In genomic region chr5:133173155-133173723, GRCm38 (mm10) we compare ENCODE assay signal across 9 mouse cellular contexts.
DNase-seq lines count a peak whose midpoint lies in the region; ATAC-seq and TF ChIP-seq lines count a peak whose summit lies in the region.
"Had no signal": no experiment of that assay in that cellular context is flagged by ENCODE, and none has a peak within 500 bp of the region (broad histone marks: within the 10 kb centered on the region; RNA-seq: fewer than 3 reads in every experiment).

No protein-coding gene starts in this region.

- no peaks in the 10 kb centered on the region for H3K27me3 ChIP-seq in embryonic facial prominence, embryonic 12.5 days
- no peaks in the 10 kb centered on the region for H3K27me3 ChIP-seq in kidney, embryonic 16.5 days (ENCODE audit: insufficient read depth, low read length)

- no peak for TF ChIP-seq CTCF in lung, adult 2 months (IDR thresholded peaks at IDR 0.05; ENCODE audit: insufficient read depth, low read length)

- peak; percentile 4 for DNase-seq in 3T3-L1 (ENCODE audit: low read depth, low spot score)
- peak; percentile 50 to 57 for DNase-seq in adrenal gland, adult 18-20 months (ENCODE audit: low spot score in 2 of 2)
- peak; percentile 85 to 86 for DNase-seq in heart, adult 9 months (ENCODE audit: low spot score in 2 of 2)
- DNase-seq in lung, adult 2 months = peak; percentile 85
- DNase-seq in right cerebral cortex, postnatal 25 days = peak; percentile 43
- no peak for DNase-seq in thymus, postnatal 10 days (ENCODE audit: low spot score in 2 of 2)

- peaks cover 18% of the 10 kb centered on the region; the same call in 1 of the 2 replicates for H3K4me1 ChIP-seq in embryonic facial prominence, embryonic 12.5 days
- peaks cover 10% of the 10 kb centered on the region; the same call in 1 of the 2 replicates for H3K4me1 ChIP-seq in kidney, embryonic 16.5 days (ENCODE audit: insufficient read depth, low read length)
- peaks cover 3% of the 10 kb centered on the region; the same call in 1 of the 2 replicates for H3K4me1 ChIP-seq in lung, adult 2 months (ENCODE audit: control insufficient read depth, insufficient read depth, low read length)

- WGBS in embryonic facial prominence, embryonic 12.5 days = 33% methylated on average over 6 of the region's 6 CpGs
- 45% methylated on average over 6 of the region's 6 CpGs for WGBS in kidney, embryonic 16.5 days
- 23% methylated on average over 6 of the region's 6 CpGs for WGBS in lung, adult 2 months

- H3K9ac ChIP-seq in embryonic facial prominence, embryonic 12.5 days = no peak overlapping the region
- H3K9ac ChIP-seq in kidney, embryonic 16.5 days (replicated peaks; ENCODE audit: low read length) = no peak overlapping the region

- H3K9me3 ChIP-seq in embryonic facial prominence, embryonic 12.5 days = no peaks in the 10 kb centered on the region
- no peaks in the 10 kb centered on the region for H3K9me3 ChIP-seq in kidney, embryonic 16.5 days (ENCODE audit: low read length)

- no peak overlapping the region for H3K4me2 ChIP-seq in embryonic facial prominence, embryonic 12.5 days (replicated peaks)
- H3K4me2 ChIP-seq in kidney, embryonic 16.5 days (replicated peaks; ENCODE audit: low read depth, low read length) = no peak overlapping the region

- H3K4me3 ChIP-seq in embryonic facial prominence, embryonic 12.5 days = no peak overlapping the region
- no peak overlapping the region for H3K4me3 ChIP-seq in kidney, embryonic 16.5 days (ENCODE audit: low read length)
- H3K4me3 ChIP-seq in lung, adult 2 months (replicated peaks; ENCODE audit: extremely low read depth, low read depth, low read length) = no peak overlapping the region

- peak overlapping the region; percentile 47; the same call in 1 of the 2 replicates for H3K27ac ChIP-seq in embryonic facial prominence, embryonic 12.5 days
- H3K27ac ChIP-seq in kidney, embryonic 16.5 days (ENCODE audit: low read length) = no peak overlapping the region
- H3K27ac ChIP-seq: macrophage had no signal

- H3K36me3 ChIP-seq in embryonic facial prominence, embryonic 12.5 days = no peaks in the 10 kb centered on the region
- no peaks in the 10 kb centered on the region for H3K36me3 ChIP-seq in kidney, embryonic 16.5 days (ENCODE audit: insufficient read depth, low read length)

- TF ChIP-seq POLR2A in lung, adult 2 months (IDR thresholded peaks at IDR 0.05; ENCODE audit: borderline replicate concordance, extremely low read depth, low read depth, low read length) = no peak

- ATAC-seq in embryonic facial prominence, embryonic 12.5 days (ENCODE audit: insufficient number of reproducible peaks, insufficient read depth, low FRiP score, low TSS enrichment) = peak; percentile 81; the same call in 1 of the 2 replicates
- peak; percentile 88 for ATAC-seq in kidney, embryonic 16.5 days (ENCODE audit: low FRiP score, low TSS enrichment)

Comparison
In these comparisons a context has a peak if more than half of its experiments do, and no peak if none do; other contexts are left out.
1. DNase-seq: peak in 3T3-L1 (single experiment), adrenal gland, adult 18-20 months (2 of 2), heart, adult 9 months (2 of 2), lung, adult 2 months (single experiment) and right cerebral cortex, postnatal 25 days (single experiment); none in thymus, postnatal 10 days (0 of 2).